Mouse (Mus musculus): ENCODE results near the gene Gab2.
A peak's percentile ranks its signal among the peaks of the same experiment; 100 is the strongest.

The Gab2 gene

GRCm38 (mm10) chr7:97315656-97316055 is 234.3 kb downstream of the Gab2 start:
- DNase-seq (ENCODE audit: low spot score): no peak

GRCm38 (mm10) chr7:97317706-97318105 is 236.3 kb downstream of the Gab2 start:
- no peak for DNase-seq (ENCODE audit: low spot score)

GRCm38 (mm10) chr7:97324342-97324741 is 243.0 kb downstream of the Gab2 start:
- no peak for DNase-seq (ENCODE audit: low spot score)

- DNase-seq (ENCODE audit: low spot score): no peak
Measured at GRCm38 (mm10) chr7:97325156-97325985, 244.0 kb downstream of the Gab2 start.

- DNase-seq (ENCODE audit: low spot score): no peak
Measured at GRCm38 (mm10) chr7:97327376-97327775, 246.0 kb downstream of the Gab2 start.

GRCm38 (mm10) chr7:97328891-97329588 is 247.7 kb downstream of the Gab2 start:
- no peak for DNase-seq (ENCODE audit: low spot score)

- no peak for DNase-seq (ENCODE audit: low spot score)
Measured at GRCm38 (mm10) chr7:97329676-97330075, 248.3 kb downstream of the Gab2 start.

GRCm38 (mm10) chr7:97330931-97331645 is 249.7 kb downstream of the Gab2 start:
- no peak for DNase-seq (ENCODE audit: low spot score)

- peak; percentile 85 for DNase-seq (ENCODE audit: low spot score)
Measured at GRCm38 (mm10) chr7:97331726-97332666, 250.6 kb downstream of the Gab2 start, which contains the start of the genes Usp35 and Kctd21. TSS of gene Usp35 (minus strand) at chr7:97332020. TSS of gene Kctd21 (plus strand) at chr7:97332327.

- DNase-seq (ENCODE audit: low spot score): no peak
Measured at GRCm38 (mm10) chr7:97332667-97333041, 251.3 kb downstream of the Gab2 start.

GRCm38 (mm10) chr7:97333113-97333898 is 251.9 kb downstream of the Gab2 start:
- DNase-seq (ENCODE audit: low spot score): no peak

GRCm38 (mm10) chr7:97334406-97334805 is 253.0 kb downstream of the Gab2 start:
- no peak for DNase-seq (ENCODE audit: low spot score)

- DNase-seq (ENCODE audit: low spot score): no peak
Measured at GRCm38 (mm10) chr7:97336678-97337077, 255.3 kb downstream of the Gab2 start.

GRCm38 (mm10) chr7:97338593-97338992 is 257.2 kb downstream of the Gab2 start:
- DNase-seq (ENCODE audit: low spot score): no peak

- DNase-seq (ENCODE audit: low spot score): no peak
Measured at GRCm38 (mm10) chr7:97339623-97340022, 258.2 kb downstream of the Gab2 start.

GRCm38 (mm10) chr7:97340907-97341849 is 259.8 kb downstream of the Gab2 start:
- DNase-seq (ENCODE audit: low spot score): no peak

GRCm38 (mm10) chr7:97342961-97343360 is 261.6 kb downstream of the Gab2 start:
- DNase-seq (ENCODE audit: low spot score): no peak

- DNase-seq (ENCODE audit: low spot score): no peak
Measured at GRCm38 (mm10) chr7:97344655-97345054, 263.3 kb downstream of the Gab2 start.

- DNase-seq (ENCODE audit: low spot score): no peak
Measured at GRCm38 (mm10) chr7:97345229-97345871, 264.0 kb downstream of the Gab2 start.

All from ovary, postnatal 14 days (tissue).